Comparison of ENCODE assay signal across 8 mouse cellular contexts in genomic region chr9:21955570-21956281, GRCm38 (mm10). TPM values are rescaled to one million over a fixed set of nuclear protein-coding genes. Genes with fewer than 3 reads are reported as not detected.
DNase-seq lines count a peak whose midpoint lies in the region; ATAC-seq lines count a peak whose summit lies in the region.

Swsap1 (plus strand) TSS chr9:21955755.

- ATAC-seq in megakaryocyte progenitor cell, adult 5-6 weeks (replicated peaks; ENCODE audit: poor library complexity): peak; percentile 87

- peak; percentile 98 for DNase-seq in adipocyte (ENCODE audit: low spot score)
- peak; percentile 99 for DNase-seq in embryo, embryonic 10 days (ENCODE audit: low spot score)
- peak; percentile 95 for DNase-seq in gastrocnemius, postnatal 10 days
- peak; percentile 99 for DNase-seq in induced T-regulatory cell, adult 2 months (ENCODE audit: low read depth)
- DNase-seq in left cerebral cortex, adult 9 months (ENCODE audit: low spot score in 2 of 2): peak; percentile 98 to 100
- peak; percentile 97 for DNase-seq in right cerebral cortex, postnatal 14 days
- peak; percentile 98 to 99 for DNase-seq in urinary bladder, postnatal 36 days (ENCODE audit: low spot score in 2 of 2)

RNA-seq across cellular contexts. Expression of gene Swsap1, which starts in this region (rescaled TPM):
- 1 to 10 TPM; 3.1 to 3.6 TPM for total RNA-seq in gastrocnemius, postnatal 10 days (2021)
- 8.1 and 9.0 TPM in 2 replicates for total RNA-seq in megakaryocyte progenitor cell, adult 5-6 weeks (2015)
- total RNA-seq in megakaryocyte progenitor cell, adult 5-6 weeks (2017): 4.1 and 5.8 TPM in 2 replicates

Comparison
In these comparisons a context has a peak if more than half of its experiments do, and no peak if none do; other contexts are left out.
1. Peak in every context shown above with its lines: DNase-seq and ATAC-seq.